Mouse (Mus musculus): ENCODE data around the gene Irgq.

- no peak for TF ChIP-seq POLR2A (IDR thresholded peaks at IDR 0.05; ENCODE audit: low read depth, low read length)
- no peak for TF ChIP-seq CTCF (conservative IDR thresholded peaks at IDR 0.05; ENCODE audit: insufficient read depth, insufficient read length, low read depth, low read length)
Measured at GRCm38 (mm10) chr7:24546068-24546614, 15.7 kb downstream of the Irgq start, which contains the start of the genes Pinlyp and Xrcc1.

Data from kidney, adult 2 months (tissue).